Mouse (Mus musculus) common myeloid progenitor, adult 5-6 weeks (primary cell): Measurements from ENCODE around the gene Ryr1. TPM values are rescaled to one million over a fixed set of nuclear protein-coding genes. Genes with fewer than 3 reads are reported as not detected.
"Not testable (repeated sequence)": the region's sequence is repeated elsewhere in the genome, so short reads cannot be mapped to it uniquely, and the experiment has no call there.

ENCODE experiments used
- ATAC-seq: replicated peaks from 2 replicates; pipeline ENCODE4 v1.8.0; 2016; ENCODE audit warnings: low read depth, mild to moderate bottlenecking, moderate TSS enrichment, inconsistent platforms; ENCODE audit not compliant: poor library complexity, severe bottlenecking
- total RNA-seq: library from RNA; stranded (forward); fragments of 200-1000, 187-1606 nt; gene quantifications from 2 replicates; pipeline ENCODE4 v1.2.3, GENCODE M21; 2017

The Ryr1 gene
- total RNA-seq, 1 experiment from 2014 or later, result 2.5 TPM

DNA sequence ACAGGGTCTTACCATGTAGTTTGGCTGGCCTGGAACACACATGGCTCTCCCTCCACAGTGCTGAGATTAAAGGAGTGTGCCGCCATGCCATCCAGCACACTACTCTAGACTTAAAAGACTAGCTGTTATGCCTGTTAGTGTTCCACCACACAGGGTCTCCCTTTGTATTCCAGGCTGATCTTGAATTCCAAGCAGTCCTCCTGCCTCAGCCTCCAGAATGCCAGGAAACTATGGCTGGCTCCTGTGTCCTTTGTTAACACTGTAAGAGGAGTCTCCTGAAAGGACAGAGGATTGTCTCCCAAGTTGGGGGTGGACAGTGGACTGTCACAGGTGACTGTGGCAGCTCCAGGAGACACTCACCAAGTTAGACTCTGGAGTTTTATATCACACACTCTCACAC lies 155.7 kb downstream of the Ryr1 start:
- ATAC-seq, result no peak

DNA sequence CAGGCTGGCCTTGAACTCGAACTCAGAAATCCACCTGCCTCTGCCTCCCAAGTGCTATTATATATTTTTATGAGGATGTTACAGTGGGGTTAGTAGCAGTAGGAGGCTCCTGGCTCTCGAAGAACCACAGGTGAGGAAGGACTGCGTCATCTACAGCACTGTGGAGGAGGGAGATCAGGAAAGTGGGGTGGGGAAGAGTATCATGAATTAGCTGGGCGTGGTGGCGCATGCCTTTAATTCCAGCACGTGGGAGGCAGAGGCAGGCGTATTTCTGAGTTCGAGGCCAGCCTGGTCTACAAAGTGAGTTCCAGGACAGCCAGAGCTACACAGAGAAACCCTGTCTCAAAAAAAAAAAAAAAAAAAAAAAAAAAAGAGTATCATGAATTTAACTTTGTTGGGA lies 156.9 kb downstream of the Ryr1 start:
- not testable (repeated sequence) for ATAC-seq

DNA sequence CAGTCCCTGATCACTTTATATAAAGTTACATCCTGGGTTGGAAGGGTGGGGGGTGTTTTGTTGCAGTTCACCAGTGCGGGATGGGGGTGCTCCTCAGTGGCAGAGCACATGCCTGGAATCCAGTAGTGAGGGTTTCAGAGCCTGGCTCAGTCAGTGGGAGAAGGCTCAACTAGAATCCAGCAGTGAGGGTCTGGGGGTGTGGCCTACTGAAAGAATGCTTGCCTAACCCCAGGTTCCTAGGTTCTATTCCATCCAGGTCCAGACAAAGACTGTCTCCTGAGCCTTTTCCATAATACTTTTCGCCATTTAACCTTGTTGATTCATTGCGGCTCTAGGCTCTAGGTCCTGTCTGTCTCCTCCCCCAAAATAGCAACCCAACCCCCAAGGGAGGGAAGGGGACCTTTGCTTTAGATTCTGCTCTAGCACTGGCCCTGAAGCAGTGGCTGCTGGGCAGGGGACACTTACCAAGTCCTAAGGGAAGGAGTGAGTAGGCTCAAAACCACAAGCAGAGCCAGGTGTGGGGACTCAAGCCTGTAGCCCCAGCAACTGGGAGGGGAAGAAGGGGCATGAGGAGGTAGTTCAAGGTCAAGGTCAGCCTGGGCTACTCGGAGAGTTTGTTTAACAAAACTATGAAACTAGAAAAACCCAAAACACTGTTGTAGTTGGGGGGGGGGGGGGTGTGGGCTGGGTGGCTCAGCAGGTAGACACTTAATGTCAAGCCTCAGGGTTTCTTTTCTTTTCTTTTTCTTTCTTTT lies 158.1 kb downstream of the Ryr1 start:
- no peak for ATAC-seq

DNA sequence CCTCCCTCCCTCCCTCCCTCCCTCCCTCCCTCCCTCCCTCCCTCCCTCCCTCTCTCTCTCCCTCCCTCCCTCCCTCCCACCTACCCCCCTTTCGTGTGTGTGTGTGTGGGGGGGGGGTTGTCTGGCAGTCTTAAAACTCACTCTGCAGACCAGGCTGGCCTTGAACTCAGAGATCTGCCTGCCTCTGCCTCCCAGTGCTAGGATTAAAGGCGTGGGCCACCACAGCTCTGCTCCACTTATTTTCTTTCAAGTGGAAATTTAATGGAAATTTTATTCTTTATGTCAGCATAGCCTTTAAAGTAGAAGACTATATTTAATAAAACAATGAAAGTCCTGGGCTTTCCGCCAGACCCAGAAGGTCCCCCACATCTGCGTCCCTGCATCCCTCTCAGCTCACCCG lies 158.8 kb downstream of the Ryr1 start:
- no peak for ATAC-seq

DNA sequence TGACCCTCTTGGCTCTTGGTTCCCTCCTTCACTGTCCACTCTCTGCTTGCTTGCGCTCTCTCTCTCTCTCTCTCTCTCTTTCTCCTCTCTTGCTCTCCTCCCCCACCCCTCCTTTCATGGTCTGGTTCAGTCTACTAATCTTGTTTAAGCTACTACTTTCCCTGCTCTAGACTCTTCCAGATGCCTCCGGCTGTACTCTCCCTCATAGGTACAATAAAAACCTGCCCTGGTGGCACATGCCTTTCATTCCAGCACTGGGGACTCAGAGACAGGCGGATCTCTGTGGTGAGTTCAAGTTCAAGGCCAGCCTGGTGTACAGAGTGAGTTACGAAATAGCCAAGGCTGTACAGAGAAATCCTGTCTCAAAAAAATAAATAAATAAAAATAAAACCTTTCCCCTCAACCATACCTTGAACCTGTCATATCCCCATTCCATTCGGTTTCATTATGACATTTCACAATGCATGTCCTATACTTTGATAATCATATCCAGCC lies 159.6 kb downstream of the Ryr1 start:
- ATAC-seq, result no peak

DNA sequence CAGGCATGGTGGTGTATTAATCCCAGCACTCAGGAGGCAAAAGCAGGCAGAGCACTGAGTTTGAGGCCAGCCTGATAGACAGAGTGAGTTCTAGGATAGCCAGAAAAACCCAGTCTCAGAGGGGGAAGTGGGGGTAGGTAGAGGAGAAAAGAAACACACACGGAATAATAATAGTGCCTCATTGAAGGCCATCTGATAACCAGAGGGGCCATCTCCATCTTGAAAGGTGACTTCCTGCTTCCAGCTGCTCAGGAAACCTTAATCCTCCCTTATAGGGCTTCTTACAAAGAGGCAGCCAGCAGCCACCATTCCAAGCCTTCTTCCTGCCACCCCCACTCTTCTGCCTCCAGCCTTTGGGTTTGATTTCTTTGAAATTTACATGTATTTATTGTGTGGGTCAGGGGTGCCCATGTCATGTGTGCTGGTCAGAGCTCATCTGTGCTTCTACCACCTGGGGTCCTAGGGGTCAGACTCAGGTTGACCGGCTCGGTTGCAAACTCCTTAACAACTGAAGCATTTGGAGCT lies 161.5 kb downstream of the Ryr1 start:
- ATAC-seq, result no peak

DNA sequence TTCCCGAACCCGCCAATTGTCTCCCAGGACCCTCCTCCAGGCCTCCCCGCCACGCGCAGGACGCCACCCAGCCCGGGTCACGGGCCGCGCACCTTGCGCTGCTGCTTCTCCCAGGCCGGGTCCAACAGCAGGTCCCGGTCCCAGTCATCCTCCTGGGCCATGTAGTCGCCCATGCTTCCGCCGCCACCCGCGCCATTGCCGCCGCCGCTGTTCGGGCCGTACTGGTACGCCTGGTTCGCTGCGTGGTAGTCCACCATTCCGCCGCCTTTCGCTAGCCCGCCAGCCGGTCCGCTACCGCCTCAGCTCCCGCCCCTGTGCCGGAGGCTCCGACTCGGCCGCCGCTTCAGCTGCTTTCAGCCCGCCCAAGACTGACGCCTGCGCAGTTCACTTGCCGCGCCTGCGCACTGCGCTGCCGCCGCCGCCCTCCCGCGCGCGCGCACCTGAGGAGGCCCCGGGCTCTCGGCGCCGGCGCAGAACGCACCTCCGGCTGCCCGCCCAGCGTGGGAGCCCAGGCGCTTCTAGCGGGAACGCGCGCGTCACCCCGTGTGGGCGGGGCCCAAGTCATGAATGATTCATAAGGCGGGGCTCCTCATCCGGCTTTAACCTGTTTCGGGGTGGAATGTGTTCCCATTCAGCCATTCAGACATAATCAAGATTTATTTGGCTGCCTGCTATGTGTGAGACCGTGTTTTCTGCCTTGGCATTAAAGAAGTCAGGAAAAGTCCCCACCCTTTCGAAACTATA lies 162.9 kb downstream of the Ryr1 start, which contains the start of gene Actn4:
Gene Actn4 (minus strand): TSS at position 414 of the 744 bp plus-strand sequence.
- peak; percentile 90 for ATAC-seq

DNA sequence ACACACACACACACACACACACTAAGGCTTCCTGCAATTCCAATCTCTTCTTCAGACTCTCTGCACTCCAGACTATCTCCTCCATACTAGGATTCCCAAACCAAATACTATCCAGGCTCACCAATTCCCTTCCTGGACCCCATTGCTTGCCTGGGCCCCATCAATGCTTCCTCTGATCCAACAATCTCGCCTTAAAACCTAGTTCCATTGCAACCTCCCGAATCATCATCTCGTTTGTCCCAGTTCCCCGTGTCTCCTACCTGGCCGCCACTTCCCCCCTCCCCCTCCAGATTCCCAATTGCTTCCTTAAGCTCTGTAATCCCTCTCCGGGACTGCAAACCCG lies 163.4 kb downstream of the Ryr1 start:
- ATAC-seq, result no peak

DNA sequence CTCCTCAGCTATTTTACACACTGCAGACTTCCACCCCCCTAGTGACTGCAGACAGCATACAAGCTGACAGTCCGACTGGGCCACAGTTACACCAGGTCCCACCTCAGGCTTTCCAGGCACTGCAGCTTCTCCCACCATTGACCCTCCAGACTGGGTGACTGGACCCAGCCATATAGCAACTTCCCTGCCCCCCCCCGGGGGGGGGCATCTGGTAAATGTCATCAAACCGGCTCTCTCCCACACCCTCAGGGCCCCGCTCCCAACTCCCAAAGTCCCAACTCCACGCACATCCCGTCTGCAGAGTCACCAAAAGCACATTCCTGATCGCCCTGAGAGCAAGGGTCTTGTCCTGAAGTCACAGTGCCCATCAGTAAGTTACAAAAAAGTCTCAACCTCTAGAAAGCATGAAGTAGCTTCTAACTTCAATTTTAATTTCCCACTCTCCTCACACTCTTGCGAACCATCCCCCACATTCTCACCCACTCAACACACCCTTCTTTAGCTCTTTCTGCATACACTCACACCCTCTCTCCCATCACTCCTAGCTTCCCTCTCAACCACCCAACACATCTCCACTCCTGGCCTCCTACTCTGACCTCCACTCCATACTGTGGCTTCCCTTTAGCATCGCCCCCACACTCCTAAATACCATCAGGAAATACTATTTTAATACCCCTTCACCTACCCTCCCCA lies 164.5 kb downstream of the Ryr1 start:
- ATAC-seq, result no peak

DNA sequence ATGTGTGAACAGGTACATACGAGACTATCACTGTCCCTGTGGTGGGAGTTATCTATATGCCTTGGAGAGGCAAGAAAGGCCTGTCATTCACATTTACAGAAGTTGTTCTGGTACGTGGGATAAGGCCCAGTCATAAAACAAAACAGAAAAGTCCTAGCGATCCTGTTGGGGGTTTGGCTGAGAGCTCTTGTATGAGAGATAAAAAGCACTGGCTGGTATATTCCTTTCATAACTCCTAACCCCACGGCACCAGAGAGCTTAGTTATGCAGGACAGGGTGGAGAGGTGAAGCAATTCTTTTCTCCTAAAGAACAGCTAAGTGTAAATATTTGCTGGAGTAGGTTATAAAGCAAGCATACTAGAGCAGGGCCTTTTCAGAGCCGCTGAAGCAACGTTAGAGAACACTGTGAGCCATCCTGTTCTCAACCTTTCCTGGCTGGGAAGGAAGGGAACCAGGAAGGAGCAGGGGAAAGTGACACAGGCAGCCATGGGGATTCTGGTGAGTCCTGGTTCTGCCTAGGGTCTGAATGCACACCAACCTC lies 165.4 kb downstream of the Ryr1 start:
- 0 out of 2 replicates have a peak, but pooled peaks have one; percentile 3 for ATAC-seq

DNA sequence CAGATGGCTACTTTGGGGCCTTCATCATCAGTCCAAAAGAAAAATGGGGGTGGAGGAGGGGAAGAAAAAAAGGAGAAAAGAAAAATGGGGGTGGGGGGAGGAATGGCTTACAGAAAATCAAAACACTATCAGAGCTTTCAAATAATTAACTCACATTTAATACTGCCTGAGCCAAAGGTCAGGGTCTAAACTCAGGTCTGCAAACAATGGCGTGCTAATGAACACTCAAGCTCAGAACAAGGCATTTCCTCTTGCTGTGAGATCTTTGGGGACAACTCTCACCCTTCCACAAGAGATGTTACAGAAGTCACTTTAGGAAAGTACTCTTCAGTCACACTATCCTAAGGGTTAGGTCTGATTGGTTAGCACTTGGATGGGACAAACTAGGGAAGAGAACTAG lies 166.2 kb downstream of the Ryr1 start:
- ATAC-seq, result no peak

DNA sequence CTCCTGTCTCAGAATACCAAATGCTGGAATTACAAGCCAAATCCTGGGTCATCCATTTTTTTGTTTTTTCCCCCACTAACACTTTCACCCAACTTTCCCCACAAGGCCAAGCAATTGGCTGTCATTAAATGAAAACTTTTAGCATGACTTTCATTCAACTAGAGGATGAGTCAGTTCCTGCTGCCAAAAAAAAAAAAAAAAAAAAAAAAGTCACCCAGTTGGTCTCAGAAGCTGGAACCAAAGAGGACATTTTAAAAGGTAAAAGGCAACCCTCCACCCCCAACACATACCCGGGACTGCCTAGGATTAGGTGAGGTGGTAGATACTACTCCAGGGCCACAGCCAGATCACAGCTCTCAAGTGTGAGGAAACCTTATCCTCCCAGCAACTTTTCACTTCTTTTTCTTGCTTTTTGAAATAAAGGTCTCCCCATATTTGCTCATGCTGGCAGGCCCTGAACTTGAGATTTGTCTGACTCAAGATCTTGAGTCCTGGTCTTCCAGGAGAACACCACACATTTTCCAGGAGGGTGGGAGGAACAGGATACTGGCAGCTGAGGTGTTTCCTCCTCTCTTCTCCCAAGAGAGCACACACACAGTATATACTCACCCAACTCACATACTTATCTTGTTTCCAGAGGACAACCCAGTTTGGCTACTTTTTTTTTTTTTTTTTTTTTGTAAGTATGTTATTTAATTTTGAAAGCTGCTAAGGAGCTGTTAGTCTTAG lies 166.8 kb downstream of the Ryr1 start:
- no peak for ATAC-seq

DNA sequence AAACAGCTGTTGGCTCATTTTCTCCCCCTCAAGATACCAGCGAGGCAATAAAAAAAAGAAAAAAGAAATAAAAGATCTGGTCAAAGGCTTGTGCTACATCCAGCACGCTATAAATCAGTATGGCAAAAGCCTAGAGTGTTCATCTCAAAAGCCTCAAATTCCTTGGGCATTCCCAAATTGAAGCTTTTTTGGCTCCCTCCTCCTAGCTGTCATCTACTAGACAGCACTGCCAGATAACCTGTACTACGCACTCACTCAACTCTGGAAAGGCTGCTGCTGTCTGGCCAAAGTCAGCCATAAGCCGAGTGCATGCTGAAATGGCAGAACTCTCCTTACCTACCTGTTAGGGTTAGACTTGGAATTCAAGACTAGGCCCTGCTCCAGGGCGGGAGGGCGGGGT lies 167.7 kb downstream of the Ryr1 start:
- no peak for ATAC-seq

DNA sequence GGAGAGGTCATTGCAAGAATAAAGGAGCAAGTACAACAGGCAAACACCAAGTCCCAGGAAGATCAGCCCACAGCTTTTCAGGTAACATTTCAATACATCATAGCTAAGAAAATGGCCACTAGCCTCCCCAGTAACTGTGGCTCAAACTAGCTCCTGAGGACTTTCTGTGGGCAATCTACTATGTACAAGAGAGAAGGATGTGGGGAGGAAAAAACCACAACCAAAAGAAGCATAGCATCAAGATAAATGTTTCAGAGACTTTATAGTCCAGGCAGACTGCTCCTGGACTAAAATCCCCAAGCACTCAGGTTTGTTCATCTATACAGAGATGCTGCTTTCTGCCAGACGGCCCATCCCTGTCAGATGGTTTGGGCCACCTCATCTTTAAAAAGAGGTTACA lies 168.7 kb downstream of the Ryr1 start:
- ATAC-seq, result peak; percentile 13; the same call in 1 of the 2 replicates

DNA sequence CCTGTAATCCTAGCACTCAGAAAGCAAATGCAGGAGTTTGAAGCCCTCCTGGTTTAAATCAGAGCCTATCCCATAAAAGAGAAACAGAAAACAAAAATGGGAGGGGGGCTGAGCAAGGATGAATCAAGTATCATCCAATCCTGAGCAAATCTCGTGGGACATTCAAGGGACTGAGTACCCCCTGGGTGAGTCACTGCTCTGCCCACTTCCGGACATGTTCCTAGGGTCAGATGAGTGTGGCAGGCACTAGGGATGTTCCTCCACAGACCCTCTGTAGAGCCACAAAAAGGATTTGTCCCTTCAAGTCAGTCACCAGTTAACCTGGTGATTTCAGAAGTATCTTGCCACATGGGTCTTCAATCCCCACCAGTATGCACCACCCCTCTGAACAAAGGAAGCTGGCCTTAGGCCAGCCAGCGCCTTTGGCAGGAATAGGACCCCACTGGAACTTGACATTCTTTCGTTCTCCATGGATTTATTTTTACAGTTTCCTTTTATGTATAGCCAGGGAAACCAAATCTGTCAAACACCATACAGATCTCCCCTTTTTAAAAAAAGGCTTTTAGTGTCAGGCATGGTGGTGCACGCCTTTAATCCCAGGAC lies 169.6 kb downstream of the Ryr1 start:
- ATAC-seq, result 0 out of 2 replicates have a peak, but pooled peaks have one; percentile 24

DNA sequence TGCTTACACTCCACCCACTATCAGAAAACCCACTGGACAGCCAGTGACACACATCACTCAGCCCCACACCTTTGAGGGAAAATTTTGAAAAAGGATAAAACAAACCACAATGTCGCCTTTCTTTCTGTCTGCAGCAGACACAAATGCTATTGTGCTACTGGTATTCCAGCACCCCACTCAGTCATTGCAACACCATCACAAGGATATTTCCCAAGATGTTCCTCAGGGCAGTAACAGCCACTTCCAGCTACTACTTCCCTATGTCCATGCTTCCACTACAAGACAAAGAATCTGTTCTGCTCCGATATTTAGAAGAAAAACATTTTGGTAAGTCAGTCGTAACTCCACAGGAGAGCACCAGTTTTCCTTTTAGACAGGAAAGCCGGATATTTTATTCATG lies 170.2 kb downstream of the Ryr1 start:
- ATAC-seq, result no peak

DNA sequence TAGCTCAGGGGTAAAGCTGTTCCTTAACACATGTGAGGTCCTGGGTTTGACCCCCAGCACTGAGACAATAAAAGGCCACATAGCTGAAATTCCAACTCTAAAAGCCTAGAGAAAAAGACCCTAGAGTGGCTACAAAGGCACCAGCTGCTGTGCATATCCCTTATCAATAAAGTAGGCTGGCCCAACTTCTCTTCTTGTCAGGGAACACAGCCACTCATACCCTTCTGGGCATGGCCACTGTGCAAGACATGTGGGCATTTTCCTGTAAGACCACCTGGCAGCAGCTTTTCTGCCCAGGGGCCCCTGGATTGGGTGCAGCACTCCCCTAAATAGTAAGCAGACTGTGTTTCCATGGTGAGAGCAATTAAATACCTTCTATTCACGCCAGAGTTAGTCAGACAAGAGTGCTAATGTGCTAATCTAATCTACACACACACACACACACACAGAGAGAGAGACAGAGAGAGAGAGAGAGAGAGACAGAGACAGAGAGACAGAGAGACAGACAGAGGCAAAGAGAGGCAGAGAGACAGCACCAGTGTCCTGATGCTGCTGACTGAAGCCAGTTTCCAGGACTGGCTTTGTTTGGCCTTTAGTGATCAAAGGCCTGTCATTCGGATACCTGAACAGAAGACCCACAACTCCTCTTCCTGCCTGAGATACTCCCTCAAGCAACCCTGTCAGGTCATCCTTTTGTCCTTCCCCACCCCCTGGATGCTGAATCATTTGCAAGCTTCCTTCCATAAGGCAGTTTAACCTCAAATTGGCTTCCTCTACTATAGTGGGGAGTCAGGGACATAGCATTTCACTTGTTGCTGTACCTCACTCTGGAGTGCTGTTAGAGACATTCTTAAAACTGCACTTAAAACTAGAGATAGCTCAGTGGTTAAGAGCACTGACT lies 171.3 kb downstream of the Ryr1 start:
- ATAC-seq, result no peak; the same call in 1 of the 2 replicates
